Mouse (Mus musculus): ENCODE measurements around the gene Ppp6r2. TPM values are rescaled to one million over a fixed set of nuclear protein-coding genes. Genes with fewer than 3 reads are reported as not detected.

Gene Ppp6r2
- polyA plus RNA-seq, 1 experiment from 2014 or later: 17.2 TPM

DNA sequence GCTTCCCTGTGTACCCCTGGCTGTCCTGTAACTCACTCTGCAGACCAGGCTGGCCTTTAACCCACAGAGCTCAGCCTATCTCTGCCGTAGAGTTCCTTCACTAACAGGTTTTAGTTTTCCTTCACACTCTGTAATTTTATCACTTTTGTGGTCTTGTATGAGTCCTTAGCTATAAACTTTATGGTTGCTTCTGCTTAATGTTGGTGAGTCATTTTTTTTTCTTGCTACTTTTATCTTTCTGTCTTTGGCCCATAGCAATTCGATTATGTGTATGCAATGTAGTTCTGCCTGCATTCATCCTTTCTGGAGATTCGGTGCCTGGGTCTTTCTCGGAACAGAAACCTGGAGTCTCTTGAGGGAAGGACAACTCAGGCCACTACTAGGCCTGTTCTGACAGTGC, 3.9 kb upstream of the Ppp6r2 start:
- H3K9ac ChIP-seq (ENCODE audit: low read length): no peak overlapping the region
- H3K36me3 ChIP-seq (ENCODE audit: control insufficient read depth, insufficient read depth, low read length): no peaks in the 10 kb centered on the region
- H3K4me3 ChIP-seq (ENCODE audit: low read depth, low read length): no peak overlapping the region
- no peak overlapping the region for H3K4me2 ChIP-seq (replicated peaks; ENCODE audit: low read depth)
- 83% methylated on average over 4 of the region's 4 CpGs for WGBS
- H3K27ac ChIP-seq (replicated peaks): no peak overlapping the region
- H3K4me1 ChIP-seq (replicated peaks; ENCODE audit: control insufficient read depth, insufficient read depth): 0 out of 2 replicates have a peak, but pooled peaks cover under 1% of the 10 kb centered on the region
- no peaks in the 10 kb centered on the region for H3K27me3 ChIP-seq (ENCODE audit: control insufficient read depth, insufficient read depth, low read length)
- DNase-seq (ENCODE audit: low spot score) (no peak), ATAC-seq (ENCODE audit: low FRiP score, low TSS enrichment) (no peak)
- H3K9me3 ChIP-seq (ENCODE audit: control insufficient read depth, low read length): no peaks in the 10 kb centered on the region
- no peak for TF ChIP-seq EP300 (optimal IDR thresholded peaks at IDR 0.05)
- TF ChIP-seq CTCF (IDR thresholded peaks at IDR 0.05; ENCODE audit: low read depth): no peak

DNA sequence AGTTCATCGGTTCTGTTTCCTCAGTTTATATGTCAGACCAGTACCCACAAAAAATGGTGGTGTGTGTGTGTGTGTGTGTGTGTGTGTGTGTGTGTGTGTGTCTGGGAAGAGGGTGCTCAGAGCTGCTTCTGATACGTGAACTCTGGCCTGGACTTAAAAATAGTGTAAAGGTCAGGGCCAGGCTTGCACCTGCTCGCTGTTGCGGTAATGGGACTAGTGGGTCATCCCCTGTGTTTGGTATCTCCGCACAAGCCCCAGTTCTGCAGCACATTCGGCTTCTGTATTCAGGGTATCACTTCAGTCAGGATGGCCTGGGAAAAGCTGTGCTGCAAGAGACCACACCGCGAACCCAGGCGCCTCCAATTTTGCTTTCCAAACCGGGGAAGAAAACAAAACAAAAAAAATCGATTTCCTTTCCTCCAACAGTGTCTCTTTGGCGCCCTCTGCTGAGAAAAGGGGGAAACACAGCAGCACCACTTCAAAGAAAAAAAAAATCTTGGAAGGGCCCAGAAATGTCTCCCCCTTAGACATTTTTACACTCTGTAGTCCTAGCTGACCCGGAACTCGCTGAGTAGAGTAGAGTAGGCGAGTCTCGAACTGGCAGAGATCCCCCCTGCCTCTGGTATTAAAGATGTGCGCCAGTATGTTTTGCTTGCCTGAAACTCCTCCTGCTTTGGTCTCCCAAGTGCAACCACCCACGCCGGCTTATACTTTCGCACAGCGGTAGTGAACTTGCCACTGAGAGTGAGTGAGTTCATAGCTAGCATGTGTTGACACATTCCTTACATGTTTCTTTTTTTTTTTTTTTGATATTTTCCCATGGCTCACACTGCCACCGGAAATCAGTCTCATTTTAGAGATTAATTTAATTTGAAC, 1.2 kb upstream of the Ppp6r2 start:
- no peaks in the 10 kb centered on the region for H3K27me3 ChIP-seq (ENCODE audit: control insufficient read depth, insufficient read depth, low read length)
- H3K27ac ChIP-seq (replicated peaks): peak overlapping the region; percentile 92
- H3K9me3 ChIP-seq (ENCODE audit: control insufficient read depth, low read length): no peaks in the 10 kb centered on the region
- WGBS: 8% methylated on average over 22 of the region's 22 CpGs
- 0 out of 2 replicates have a peak, but pooled peaks cover 2% of the 10 kb centered on the region for H3K4me1 ChIP-seq (replicated peaks; ENCODE audit: control insufficient read depth, insufficient read depth)
- no peaks in the 10 kb centered on the region for H3K36me3 ChIP-seq (ENCODE audit: control insufficient read depth, insufficient read depth, low read length)
- peak overlapping the region; percentile 33 for H3K4me3 ChIP-seq (ENCODE audit: low read depth, low read length)
- ATAC-seq (ENCODE audit: low FRiP score, low TSS enrichment) (peak; percentile 48), DNase-seq (ENCODE audit: low spot score) (peak; percentile 88)
- peak overlapping the region; percentile 56 for H3K4me2 ChIP-seq (replicated peaks; ENCODE audit: low read depth)
- TF ChIP-seq CTCF (IDR thresholded peaks at IDR 0.05; ENCODE audit: low read depth): peak; percentile 86
- TF ChIP-seq EP300 (optimal IDR thresholded peaks at IDR 0.05): no peak
- peak overlapping the region; percentile 31; the same call in 1 of the 2 replicates for H3K9ac ChIP-seq (ENCODE audit: low read length)

DNA sequence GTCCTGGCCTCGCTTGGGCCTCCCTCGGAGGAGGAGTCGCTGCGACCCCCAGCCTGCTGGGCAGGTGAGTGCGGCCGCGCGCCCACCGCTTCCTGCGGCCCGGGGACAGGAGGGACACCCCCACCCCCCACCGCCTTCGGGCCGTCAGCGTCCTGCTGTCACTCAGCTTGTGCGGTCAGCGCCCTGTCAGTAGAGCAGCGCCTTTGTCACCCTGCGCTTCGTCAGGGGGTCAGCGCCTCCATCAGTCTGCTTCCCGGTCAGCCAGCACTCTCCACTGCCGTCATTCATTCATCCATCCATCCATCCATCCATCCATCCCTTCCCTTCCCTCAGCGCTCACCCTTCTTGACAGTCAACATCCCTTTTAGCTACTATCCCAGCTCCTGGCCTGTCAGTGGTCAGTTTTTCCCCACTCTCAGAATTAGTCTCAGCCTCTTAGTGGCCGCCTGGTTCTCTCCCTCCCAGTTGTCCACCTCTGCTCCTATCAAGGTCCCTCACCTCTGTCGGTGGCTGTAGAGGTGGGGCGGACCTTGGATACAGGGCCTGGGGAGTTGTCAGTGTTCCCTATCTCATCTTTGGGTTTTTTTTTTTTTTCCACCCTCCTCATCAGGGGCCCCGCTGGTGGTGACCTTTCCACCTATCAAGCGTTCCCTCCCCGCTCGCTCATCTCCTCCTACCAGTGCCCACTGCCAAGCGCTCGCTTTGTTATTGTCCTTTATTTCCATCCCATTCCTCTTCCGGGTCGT, 536 bp downstream of the Ppp6r2 start:
- Histone ChIP-seq H3K36me3 (ENCODE audit: control insufficient read depth, insufficient read depth, low read length) (no peaks in the 10 kb centered on the region), H3K4me1 (replicated peaks; ENCODE audit: control insufficient read depth, insufficient read depth) (0 out of 2 replicates have a peak, but pooled peaks cover 2% of the 10 kb centered on the region), H3K9me3 (ENCODE audit: control insufficient read depth, low read length) (no peaks in the 10 kb centered on the region), H3K9ac (ENCODE audit: low read length) (peak overlapping the region; percentile 96), H3K27ac (replicated peaks) (peak overlapping the region; percentile 92), H3K4me2 (replicated peaks; ENCODE audit: low read depth) (peak overlapping the region; percentile 86), H3K27me3 (ENCODE audit: control insufficient read depth, insufficient read depth, low read length) (no peaks in the 10 kb centered on the region), H3K4me3 (ENCODE audit: low read depth, low read length) (peak overlapping the region; percentile 97)
- DNase-seq (ENCODE audit: low spot score): peak; percentile 21
- peak; percentile 30 for ATAC-seq (ENCODE audit: low FRiP score, low TSS enrichment)
- no peak for TF ChIP-seq CTCF (IDR thresholded peaks at IDR 0.05; ENCODE audit: low read depth)
- TF ChIP-seq EP300 (optimal IDR thresholded peaks at IDR 0.05): no peak
- WGBS: 3% methylated on average over 28 of the region's 35 CpGs

DNA sequence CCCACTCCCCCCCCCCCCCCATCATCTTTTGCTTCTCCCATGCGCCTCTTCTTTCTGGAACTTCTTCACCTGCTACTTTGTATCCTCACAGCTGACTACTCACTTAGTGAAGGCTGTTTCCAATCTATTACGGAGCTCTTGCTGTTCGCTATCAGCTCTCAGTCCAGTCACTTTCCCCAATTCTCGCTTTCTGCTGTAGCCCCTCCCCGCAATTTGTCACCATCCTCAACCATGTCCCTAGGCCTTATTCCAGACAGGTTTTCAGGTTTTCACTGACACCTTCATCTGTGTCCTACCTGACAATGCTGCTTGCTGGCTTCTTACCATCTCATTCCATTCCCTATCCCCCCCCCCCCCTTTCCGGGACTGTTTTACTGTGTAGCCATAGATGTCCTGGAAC, 1.1 kb downstream of the Ppp6r2 start:
- Histone ChIP-seq H3K27me3 (ENCODE audit: control insufficient read depth, insufficient read depth, low read length) (no peaks in the 10 kb centered on the region), H3K9ac (ENCODE audit: low read length) (peak overlapping the region; percentile 96; the same call in 1 of the 2 replicates), H3K4me2 (replicated peaks; ENCODE audit: low read depth) (peak overlapping the region; percentile 86), H3K27ac (replicated peaks) (no peak overlapping the region), H3K36me3 (ENCODE audit: control insufficient read depth, insufficient read depth, low read length) (no peaks in the 10 kb centered on the region), H3K4me1 (replicated peaks; ENCODE audit: control insufficient read depth, insufficient read depth) (0 out of 2 replicates have a peak, but pooled peaks cover 2% of the 10 kb centered on the region), H3K4me3 (ENCODE audit: low read depth, low read length) (peak overlapping the region; percentile 97; the same call in 1 of the 2 replicates), H3K9me3 (ENCODE audit: control insufficient read depth, low read length) (no peaks in the 10 kb centered on the region)
- WGBS: 64% methylated on average over 6 of the region's 6 CpGs
- ATAC-seq (ENCODE audit: low FRiP score, low TSS enrichment) (no peak), DNase-seq (ENCODE audit: low spot score) (no peak)
- TF ChIP-seq EP300 (optimal IDR thresholded peaks at IDR 0.05) (no peak), CTCF (IDR thresholded peaks at IDR 0.05; ENCODE audit: low read depth) (no peak)

- no peaks in the 10 kb centered on the region for H3K36me3 ChIP-seq (ENCODE audit: control insufficient read depth, insufficient read depth, low read length)
- DNase-seq (ENCODE audit: low spot score) (no peak), ATAC-seq (ENCODE audit: low FRiP score, low TSS enrichment) (no peak)
- H3K4me1 ChIP-seq (replicated peaks; ENCODE audit: control insufficient read depth, insufficient read depth): 0 out of 2 replicates have a peak, but pooled peaks cover 2% of the 10 kb centered on the region
- TF ChIP-seq EP300 (optimal IDR thresholded peaks at IDR 0.05): no peak
- no peak for TF ChIP-seq CTCF (IDR thresholded peaks at IDR 0.05; ENCODE audit: low read depth)
- no peak overlapping the region for H3K27ac ChIP-seq (replicated peaks)
- H3K9ac ChIP-seq (ENCODE audit: low read length): no peak overlapping the region
- no peak overlapping the region for H3K4me2 ChIP-seq (replicated peaks; ENCODE audit: low read depth)
- H3K4me3 ChIP-seq (ENCODE audit: low read depth, low read length): no peak overlapping the region
- WGBS: 83% methylated on average over 3 of the region's 3 CpGs
- no peaks in the 10 kb centered on the region for H3K27me3 ChIP-seq (ENCODE audit: control insufficient read depth, insufficient read depth, low read length)
- H3K9me3 ChIP-seq (ENCODE audit: control insufficient read depth, low read length): no peaks in the 10 kb centered on the region
Measured at GRCm38 (mm10) chr15:89213517-89213916, 2.2 kb downstream of the Ppp6r2 start.

All from stomach, postnatal 0 days (tissue).